Mouse (Mus musculus) liver, embryonic 14.5 days (tissue): ENCODE data around the gene Efcab5. TPM values are rescaled to one million over a fixed set of nuclear protein-coding genes. Genes with fewer than 3 reads are reported as not detected.
A peak's percentile ranks its signal among the peaks of the same experiment; 100 is the strongest.
"Not testable (repeated sequence)": the region's sequence is repeated elsewhere in the genome, so short reads cannot be mapped to it uniquely, and the experiment has no call there.

Experiments
- ATAC-seq: fragments of 200-750 bp; cut with Nextera tagmentation; 2 replicates; pipeline ENCODE4 v1.8.0; 2017; ENCODE audit warnings: moderate number of reproducible peaks, mild to moderate bottlenecking, moderate library complexity; ENCODE audit not compliant: insufficient read depth
- DNase-seq, 3 experiments: peaks; one replicate each; pipeline ENCODE4 v3.0.0-alpha.2; 2012 to 2013; ENCODE audit warnings: low read depth in 3 of 3, low spot score in 3 of 3
- H3K27ac ChIP-seq: fragments of 300-500 bp; sonication (generic); 2 replicates; pipeline ENCODE4 v1.5.1; 2014; ENCODE audit warnings: moderate library complexity, mild to moderate bottlenecking, control low read depth, inconsistent platforms
- H3K27me3 ChIP-seq: fragments of 300-500 bp; sonication (generic); 2 replicates; pipeline ENCODE4 v1.6.1; 2014; ENCODE audit warnings: mild to moderate bottlenecking, low read length, moderate library complexity; ENCODE audit not compliant: control insufficient read depth, insufficient read depth
- H3K36me3 ChIP-seq: fragments of 300-500 bp; sonication (generic); replicated peaks from 2 replicates; pipeline ENCODE4 v1.6.1; 2014; ENCODE audit warnings: low read depth; ENCODE audit not compliant: control insufficient read depth, insufficient read depth
- H3K4me1 ChIP-seq, 2 experiments: fragments of 200-500 bp in 1 of 2; fragments of 300-500 bp in 1 of 2; sonication (generic) in 1 of 2; replicated peaks; 2 replicates each; pipeline ENCODE4 v1.6.1; 2012 to 2014; ENCODE audit warnings: antibody characterized with exemption in 1 of 2, inconsistent platforms in 1 of 2, low read length in 1 of 2; ENCODE audit not compliant: control insufficient read depth in 2 of 2, insufficient read depth in 2 of 2
- H3K4me2 ChIP-seq: fragments of 300-500 bp; sonication (generic); 2 replicates; pipeline ENCODE4 v1.6.1; 2014; ENCODE audit warnings: low read depth, mild to moderate bottlenecking, control low read depth, moderate library complexity
- H3K4me3 ChIP-seq, 2 experiments: fragments of 200-500 bp in 1 of 2; fragments of 300-500 bp in 1 of 2; sonication (generic) in 1 of 2; 2 replicates each; pipeline ENCODE4 v1.5.1; 2012 to 2014; ENCODE audit warnings: low read depth in 2 of 2, low read length in 2 of 2, mild to moderate bottlenecking in 2 of 2, control low read depth in 1 of 2, inconsistent platforms in 1 of 2, moderate library complexity in 1 of 2; ENCODE audit not compliant: insufficient read depth in 1 of 2
- H3K9ac ChIP-seq: fragments of 300-500 bp; sonication (generic); replicated peaks from 2 replicates; pipeline ENCODE4 v1.6.1; 2014; ENCODE audit warnings: mild to moderate bottlenecking, control low read depth, moderate library complexity
- H3K9me3 ChIP-seq: fragments of 300-500 bp; sonication (generic); 2 replicates; pipeline ENCODE4 v1.6.1; 2016; ENCODE audit warnings: low read length, mixed read lengths; ENCODE audit not compliant: control insufficient read depth
- CTCF ChIP-seq: IDR thresholded peaks from 2 replicates; pipeline ENCODE4 v1.5.1; 2016; ENCODE audit warnings: antibody characterized with exemption, low read depth, control low read depth
- EP300 ChIP-seq: IDR thresholded peaks from 2 replicates; pipeline ENCODE4 v1.6.1; 2016; ENCODE audit warnings: antibody characterized with exemption, low read depth
- WGBS: fragments of 180-500 bp; shearing (Covaris S2); extraction: QIAGEN DNeasy Blood & Tissue Kit; methylation state at CpG from one replicate; pipeline ENCODE4 v1.1.7; 2014; ENCODE audit not compliant: insufficient replicate concordance; 5-methylcytosine and 5-hydroxymethylcytosine counted together
- polyA plus RNA-seq, 2 experiments: library from polyadenylated mRNA; depleted of rRNA in 1 of 2; stranded (reverse) in 1 of 2; unstranded in 1 of 2; fragments of >200 nt; fragmentation: Nextera tagmentation in 1 of 2; extraction: Ambion mirVana in 1 of 2; gene quantifications; 2 replicates each; pipeline versions ENCODE4 v1.2.1 to v1.2.3; 2012 to 2014

Efcab5 gene
- polyA plus RNA-seq, 2 experiments, result 0.05 to 0.27 TPM

DNA sequence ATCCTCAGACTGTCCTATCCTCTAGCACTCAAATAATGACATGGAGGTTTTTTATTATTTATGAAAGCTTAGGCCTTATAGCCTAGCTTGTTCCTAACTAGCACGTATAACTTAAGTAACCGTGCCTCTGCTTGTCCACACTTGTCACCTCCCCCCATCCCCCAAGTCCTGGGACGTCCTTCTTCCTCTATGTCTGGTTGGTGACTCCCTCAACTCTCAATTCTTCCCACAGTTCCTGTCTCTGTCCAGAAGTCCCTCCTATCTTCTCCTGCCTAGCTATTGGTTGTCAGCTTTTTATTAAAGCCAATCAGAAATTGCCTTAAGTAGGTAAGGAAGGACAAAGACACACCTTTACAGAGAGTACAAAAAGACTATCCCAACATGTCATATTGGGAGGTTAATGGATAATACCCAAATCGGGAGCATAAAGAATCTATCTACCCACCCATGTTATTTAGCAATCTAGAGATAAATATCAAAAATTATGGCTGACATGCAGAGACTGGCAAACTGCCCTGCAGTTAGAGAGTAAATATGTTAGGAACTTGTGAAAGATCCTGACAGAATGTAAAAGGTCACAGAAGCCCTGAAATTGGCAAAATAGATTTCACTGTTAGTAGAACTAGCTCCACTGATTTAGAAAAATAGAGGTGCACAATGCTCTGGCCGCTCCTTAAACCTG lies 104.6 kb downstream of the Efcab5 start:
- no peak for TF ChIP-seq CTCF
- no peak for TF ChIP-seq EP300
- Histone ChIP-seq H3K9me3 (no peaks in the 10 kb centered on the region), H3K4me3 (no peak overlapping the region), H3K27me3 (no peaks in the 10 kb centered on the region; the same call in 1 of the 2 replicates), H3K36me3 (no peaks in the 10 kb centered on the region), H3K4me1 (no peaks in the 10 kb centered on the region), H3K4me2 (no peak overlapping the region), H3K27ac (no peak overlapping the region), H3K9ac (no peak overlapping the region)
- ATAC-seq (no peak), DNase-seq (no peak)
- 37% methylated on average over 5 of the region's 5 CpGs for WGBS

DNA sequence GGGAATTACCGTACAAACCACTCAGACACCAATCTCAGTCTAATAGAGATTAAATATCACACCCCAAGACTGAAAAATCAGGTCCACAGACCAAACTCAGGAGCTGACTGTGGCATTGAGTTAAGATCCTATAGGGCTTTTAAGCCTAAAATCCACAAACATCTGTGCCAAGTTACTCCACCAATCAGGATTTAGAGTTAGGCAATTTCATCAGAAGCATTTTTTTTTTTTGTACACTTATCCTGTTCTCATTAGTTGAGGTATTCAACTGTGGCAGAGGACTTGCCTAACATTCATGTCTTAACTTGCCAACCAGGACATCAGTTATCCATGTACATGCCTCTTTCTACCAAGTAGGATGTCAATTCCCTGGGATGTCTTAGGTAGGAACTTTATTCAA lies 109.4 kb downstream of the Efcab5 start:
- Histone ChIP-seq H3K4me2 (no peak overlapping the region), H3K9me3 (no peaks in the 10 kb centered on the region), H3K27me3 (no peaks in the 10 kb centered on the region; the same call in 1 of the 2 replicates), H3K27ac (no peak overlapping the region), H3K4me3 (no peak overlapping the region), H3K4me1 (peaks cover 4 to 5% of the 10 kb centered on the region in 2 experiments; a peak in 3 of 4 replicates), H3K9ac (no peak overlapping the region), H3K36me3 (peaks cover 10% of the 10 kb centered on the region)
- no peak for DNase-seq
- no peak for ATAC-seq
- TF ChIP-seq CTCF, result no peak
- no peak for TF ChIP-seq EP300
- 87% methylated on average over 1 of the region's 1 CpGs for WGBS

- H3K27ac ChIP-seq, result peak within 1 kb of the TSS; percentile 66
- 4% methylated on average over 48 of the region's 48 CpGs for WGBS
- H3K36me3 ChIP-seq, result peaks cover 15% of the 10 kb centered on the region
- H3K9me3 ChIP-seq, result no peaks in the 10 kb centered on the region
- DNase-seq, result peak; percentile 83 to 86 (median 85)
- peak within 1 kb of the TSS; percentile 89 for H3K4me2 ChIP-seq
- peak within 1 kb of the TSS; percentile 82 to 95 for H3K4me3 ChIP-seq
- TF ChIP-seq CTCF, result no peak
- TF ChIP-seq EP300, result no peak
- peaks cover 4 to 5% of the 10 kb centered on the region in 2 experiments; a peak in 3 of 4 replicates for H3K4me1 ChIP-seq
- peak within 1 kb of the TSS; percentile 84 for H3K9ac ChIP-seq
- ATAC-seq, result peak; percentile 98
- H3K27me3 ChIP-seq, result no peaks in the 10 kb centered on the region; the same call in 1 of the 2 replicates
These were observed 110.3 kb downstream of the Efcab5 start, which contains the start of gene Nsrp1 for GRCm38 (mm10) chr11:77078273-77079134. TSS of gene Nsrp1 (minus strand) at chr11:77078435.

GRCm38 (mm10) chr11:77077792-77078191 lies 111.0 kb downstream of the Efcab5 start:
- H3K27me3 ChIP-seq, result no peaks in the 10 kb centered on the region; the same call in 1 of the 2 replicates
- DNase-seq, result no peak
- peak overlapping the region; percentile 82 to 95 for H3K4me3 ChIP-seq
- peaks cover 4 to 5% of the 10 kb centered on the region in 2 experiments; a peak in 3 of 4 replicates for H3K4me1 ChIP-seq
- peak overlapping the region; percentile 84 for H3K9ac ChIP-seq
- ATAC-seq, result peak; percentile 62; the same call in 1 of the 2 replicates
- peak overlapping the region; percentile 37; the same call in 1 of the 2 replicates for H3K27ac ChIP-seq
- H3K9me3 ChIP-seq, result no peaks in the 10 kb centered on the region
- 2% methylated on average over 16 of the region's 16 CpGs for WGBS
- no peak for TF ChIP-seq CTCF
- no peak for TF ChIP-seq EP300
- peak overlapping the region; percentile 89 for H3K4me2 ChIP-seq
- peaks cover 15% of the 10 kb centered on the region for H3K36me3 ChIP-seq

GRCm38 (mm10) chr11:77077331-77077730 lies 111.4 kb downstream of the Efcab5 start:
- not testable (repeated sequence) for H3K27me3 ChIP-seq, H3K4me1 ChIP-seq, DNase-seq, H3K27ac ChIP-seq, ATAC-seq, H3K9me3 ChIP-seq
- peak overlapping the region; percentile 84 for H3K9ac ChIP-seq
- H3K4me2 ChIP-seq, result peak overlapping the region; percentile 89
- H3K4me3 ChIP-seq, result peak overlapping the region; percentile 82 to 95
- 43% methylated on average over 4 of the region's 4 CpGs for WGBS
- H3K36me3 ChIP-seq, result peaks cover 15% of the 10 kb centered on the region
